Mouse (Mus musculus) ES-E14 (cell line): ENCODE measurements around the gene 4930449I24Rik. TPM values are rescaled to one million over a fixed set of nuclear protein-coding genes. Genes with fewer than 3 reads are reported as not detected.
"Not testable (repeated sequence)": the region's sequence is repeated elsewhere in the genome, so short reads cannot be mapped to it uniquely, and the experiment has no call there.

ENCODE experiments used
- DNase-seq: peaks from one replicate; pipeline ENCODE4 v3.0.0-alpha.2; 2013; ENCODE audit warnings: low read depth, low spot score
- H3K27ac ChIP-seq: 2 replicates; pipeline ENCODE4 v1.5.1; 2012; ENCODE audit warnings: low read depth, mild to moderate bottlenecking, low read length, moderate library complexity, mixed read lengths; ENCODE audit not compliant: poor library complexity, insufficient read depth, severe bottlenecking
- H3K36me3 ChIP-seq: 2 replicates; pipeline ENCODE4 v1.6.1; 2012; ENCODE audit warnings: mild to moderate bottlenecking, low read length, moderate library complexity, mixed read lengths; ENCODE audit not compliant: control insufficient read depth, poor library complexity, insufficient read depth, severe bottlenecking
- H3K4me1 ChIP-seq, 2 experiments: fragments of 150-350 bp in 1 of 2; sonication (generic) in 1 of 2; 2 replicates each; pipeline ENCODE4 v1.6.1; 2012; ENCODE audit warnings: low read length in 2 of 2, mild to moderate bottlenecking in 1 of 2, mixed read lengths in 1 of 2; ENCODE audit not compliant: control insufficient read depth in 2 of 2, insufficient read depth in 2 of 2, poor library complexity in 1 of 2
- H3K4me3 ChIP-seq, 2 experiments: fragments of 150-350 bp in 1 of 2; sonication (generic) in 1 of 2; 2 replicates each; pipeline ENCODE4 v1.5.1; 2012; ENCODE audit warnings: low read length in 2 of 2, low read depth in 1 of 2, mild to moderate bottlenecking in 1 of 2, mixed read lengths in 1 of 2; ENCODE audit not compliant: insufficient read depth in 1 of 2, poor library complexity in 1 of 2, severe bottlenecking in 1 of 2
- H3K9ac ChIP-seq: 2 replicates; pipeline ENCODE4 v1.6.1; 2012; ENCODE audit warnings: low read depth, mild to moderate bottlenecking, low read length, mixed read lengths; ENCODE audit not compliant: poor library complexity, insufficient read depth, severe bottlenecking
- H3K9me3 ChIP-seq: fragments of 150-350 bp; sonication (generic); 2 replicates; pipeline ENCODE4 v1.6.1; 2012; ENCODE audit warnings: low read depth, mild to moderate bottlenecking, low read length; ENCODE audit not compliant: control insufficient read depth, insufficient read depth
- CHD2 ChIP-seq: IDR thresholded peaks from 2 replicates; pipeline ENCODE4 v1.6.1; 2014; ENCODE audit warnings: mild to moderate bottlenecking, low read depth, low read length, inconsistent platforms
- HCFC1 ChIP-seq: IDR thresholded peaks from 2 replicates; pipeline ENCODE4 v1.6.1; 2012; ENCODE audit warnings: low read length, inconsistent platforms, borderline replicate concordance; ENCODE audit not compliant: insufficient read depth
- MAFK ChIP-seq: IDR thresholded peaks from 2 replicates; pipeline ENCODE4 v1.6.1; 2014; ENCODE audit warnings: mild to moderate bottlenecking, low read depth, low read length, inconsistent platforms; ENCODE audit not compliant: insufficient read depth
- ZC3H11A ChIP-seq: IDR thresholded peaks from 2 replicates; pipeline ENCODE4 v1.6.1; 2012; ENCODE audit warnings: low read depth, mild to moderate bottlenecking, inconsistent platforms, low read length, borderline replicate concordance
- ZNF384 ChIP-seq: IDR thresholded peaks from 2 replicates; pipeline ENCODE4 v1.6.1; 2012; ENCODE audit warnings: low read depth, low read length, inconsistent platforms
- in situ Hi-C, 2 experiments: fragments of 600-800 bp; cut with MboI; formaldehyde crosslinking; loops; one replicate each; pipeline ENCODE4 v1.15.1; 2025; ENCODE audit warnings: low sequenced_read_pairs in 2 of 2, inconsistent platforms in 1 of 2; ENCODE audit not compliant: unreplicated experiment in 2 of 2
- total RNA-seq: library from RNA; depleted of rRNA; stranded (reverse); fragments of 300-350 nt; gene quantifications from 2 replicates; pipeline ENCODE4 v1.2.3, GENCODE M21; 2012; rRNA removed

The 4930449I24Rik gene
- not detected in 2 replicates for total RNA-seq

DNA sequence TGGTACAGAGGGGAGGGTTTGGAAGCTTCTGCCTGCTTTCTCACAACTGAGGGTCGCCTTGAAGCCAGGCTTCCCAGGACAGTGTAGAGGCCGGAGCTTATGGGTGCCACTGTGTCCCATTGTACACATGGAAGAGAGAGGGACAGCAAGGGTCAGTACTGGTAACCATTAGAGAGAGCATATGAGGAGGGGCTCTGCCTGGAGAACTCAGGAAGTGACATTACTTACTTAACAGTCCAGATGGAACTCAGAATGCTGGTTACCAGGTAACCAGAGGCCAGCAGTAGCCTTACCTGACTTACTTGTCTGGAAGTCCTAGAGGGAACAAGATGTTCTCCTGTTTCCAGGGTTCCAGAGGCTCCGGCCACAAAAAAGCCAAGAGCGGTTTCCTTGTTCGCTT lies at the start of gene 4930449I24Rik:
TSS of gene 4930449I24Rik (plus strand) at position 301 of the 400 bp plus-strand sequence.
- H3K36me3 ChIP-seq, H3K9ac ChIP-seq, H3K9me3 ChIP-seq, DNase-seq, H3K27ac ChIP-seq, H3K4me1 ChIP-seq, H3K4me3 ChIP-seq, in situ Hi-C loops: not testable (repeated sequence)

DNA sequence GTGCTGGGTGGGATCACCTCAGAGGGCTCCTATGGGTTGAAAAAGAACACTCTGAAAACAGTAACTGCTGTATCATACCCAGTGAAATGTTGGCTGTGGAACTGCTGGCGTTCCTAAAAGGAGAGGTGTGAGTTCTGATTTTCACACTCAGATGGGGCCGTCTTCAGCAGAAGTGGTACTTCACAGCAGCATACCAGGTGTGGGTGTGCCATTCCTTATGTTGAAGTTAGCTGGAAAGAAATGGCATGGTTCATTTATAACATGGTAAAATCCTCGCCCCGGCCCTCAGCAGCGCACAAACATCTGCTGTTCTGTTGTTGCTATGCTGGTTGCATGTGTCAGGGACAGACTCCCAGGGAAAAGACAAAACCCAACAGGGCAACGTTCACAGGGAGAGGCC lies 48.6 kb upstream of the 4930449I24Rik start:
- no peak overlapping the region for H3K27ac ChIP-seq

DNA sequence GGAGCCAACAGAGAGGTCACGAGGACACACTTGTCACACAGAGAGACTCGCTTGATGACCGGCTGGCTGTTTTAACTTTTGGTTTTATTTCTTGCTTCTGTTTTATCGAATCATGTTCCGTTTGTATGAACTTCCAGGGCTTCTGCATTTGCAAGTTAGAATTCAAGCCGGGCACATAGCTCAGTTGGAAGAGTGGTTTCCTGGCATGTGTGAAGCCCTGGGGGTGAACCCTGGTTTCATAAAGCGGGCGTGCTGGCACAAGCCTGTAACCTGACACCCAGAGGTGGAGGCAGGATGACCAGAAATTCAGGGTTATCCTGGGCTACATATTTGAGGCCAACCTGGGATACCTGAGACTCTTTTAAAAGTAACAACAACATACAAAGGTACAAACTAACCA lies 40.6 kb upstream of the 4930449I24Rik start:
- Histone ChIP-seq H3K36me3 (peaks cover 18% of the 10 kb centered on the region), H3K9ac (no peak overlapping the region), H3K27ac (no peak overlapping the region), H3K9me3 (no peaks in the 10 kb centered on the region), H3K4me3 (no peak overlapping the region), H3K4me1 (peaks cover 0 to 6% of the 10 kb centered on the region in 2 experiments; a peak in 2 of 4 replicates)
- in situ Hi-C loops, result no loop called here
- TF ChIP-seq CHD2, result no peak
- no peak for DNase-seq

More for the DNA sequence above, 48.6 kb upstream of the 4930449I24Rik start:
- no peaks in the 10 kb centered on the region for H3K4me1 ChIP-seq
- peaks cover 16% of the 10 kb centered on the region; the same call in 1 of the 2 replicates for H3K36me3 ChIP-seq
- no peak for TF ChIP-seq MAFK
- no peak for TF ChIP-seq ZNF384
- TF ChIP-seq CHD2, result no peak
- no peak for TF ChIP-seq ZC3H11A
- TF ChIP-seq HCFC1, result no peak
- no peak for DNase-seq
- no peak overlapping the region for H3K9ac ChIP-seq
- no peaks in the 10 kb centered on the region for H3K9me3 ChIP-seq
- in situ Hi-C loops, result no loop called here
- no peak overlapping the region for H3K4me3 ChIP-seq

- Histone ChIP-seq H3K4me3 (no peak overlapping the region), H3K4me1 (peaks cover 0 to under 1% of the 10 kb centered on the region in 2 experiments; a peak in 1 of 4 replicates), H3K27ac (no peak overlapping the region), H3K9ac (no peak overlapping the region), H3K36me3 (peaks cover 26% of the 10 kb centered on the region), H3K9me3 (no peaks in the 10 kb centered on the region)
- TF ChIP-seq MAFK, result no peak
- TF ChIP-seq HCFC1, result no peak
- no peak for TF ChIP-seq ZC3H11A
- no peak for TF ChIP-seq ZNF384
- TF ChIP-seq CHD2, result no peak
- DNase-seq, result no peak
- in situ Hi-C loops, result no loop called here
Measured at GRCm38 (mm10) chr5:146466663-146467062, 35.5 kb upstream of the 4930449I24Rik start.

- Histone ChIP-seq H3K27ac (no peak overlapping the region), H3K9me3 (no peaks in the 10 kb centered on the region), H3K4me3 (no peak overlapping the region), H3K4me1 (no peaks in the 10 kb centered on the region), H3K9ac (no peak overlapping the region), H3K36me3 (peaks cover 25% of the 10 kb centered on the region)
- DNase-seq, result no peak
- no peak for TF ChIP-seq CHD2
- TF ChIP-seq ZNF384, result no peak
- no peak for TF ChIP-seq ZC3H11A
- TF ChIP-seq MAFK, result no peak
- no peak for TF ChIP-seq HCFC1
- in situ Hi-C loops, result no loop called here
Measured at GRCm38 (mm10) chr5:146468311-146468710, 33.9 kb upstream of the 4930449I24Rik start.
